Mouse (Mus musculus): ENCODE measurements around the gene Lrrc36. TPM values are rescaled to one million over a fixed set of nuclear protein-coding genes. Genes with fewer than 3 reads are reported as not detected.

Gene Lrrc36
- total RNA-seq, 2 experiments from 2014 or later = 0.53 to 0.97 TPM

GRCm38 (mm10) chr8:105475742-105476141 is 62.4 kb downstream of the Lrrc36 start:
- no peak for DNase-seq
- intact Hi-C loops (cut with DNase I; ENCODE audit: low total_unique reads) = loop anchor here (5.0 kb wide), 2 partner anchors 38 to 113 kb away; no protein-coding TSS in a partner anchor

GRCm38 (mm10) chr8:105476161-105476560 is 62.8 kb downstream of the Lrrc36 start:
- no peak for DNase-seq
- intact Hi-C loops (cut with DNase I; ENCODE audit: low total_unique reads) = loop anchor here (5.0 kb wide), 2 partner anchors 39 to 114 kb away; no protein-coding TSS in a partner anchor

- intact Hi-C loops (cut with DNase I; ENCODE audit: low total_unique reads) = loop anchor here (5.0 kb wide), 2 partner anchors 40 to 115 kb away; no protein-coding TSS in a partner anchor
- peak; percentile 75 for DNase-seq
Measured at GRCm38 (mm10) chr8:105476628-105477413, 63.5 kb downstream of the Lrrc36 start.

- no peak for DNase-seq
- intact Hi-C loops (cut with DNase I; ENCODE audit: low total_unique reads) = loop anchor here (5.0 kb wide), 2 partner anchors 40 to 115 kb away; no protein-coding TSS in a partner anchor
Measured at GRCm38 (mm10) chr8:105477792-105478191, 64.4 kb downstream of the Lrrc36 start.

GRCm38 (mm10) chr8:105481013-105481412 is 67.6 kb downstream of the Lrrc36 start:
- intact Hi-C loops (cut with DNase I; ENCODE audit: low total_unique reads) = no loop called here

GRCm38 (mm10) chr8:105481453-105481852 is 68.1 kb downstream of the Lrrc36 start:
- DNase-seq = peak; percentile 59
- intact Hi-C loops (cut with DNase I; ENCODE audit: low total_unique reads) = no loop called here

More at GRCm38 (mm10) chr8:105481013-105481412, 67.6 kb downstream of the Lrrc36 start:
- DNase-seq = no peak

- intact Hi-C loops (cut with DNase I; ENCODE audit: low total_unique reads) = no loop called here
- DNase-seq = no peak
Measured at GRCm38 (mm10) chr8:105482123-105482522, 68.8 kb downstream of the Lrrc36 start.

GRCm38 (mm10) chr8:105483212-105484029 is 70.0 kb downstream of the Lrrc36 start:
- intact Hi-C loops (cut with DNase I; ENCODE audit: low total_unique reads) = no loop called here
- DNase-seq = peak; percentile 82

- peak; percentile 65 for DNase-seq
- intact Hi-C loops (cut with DNase I; ENCODE audit: low total_unique reads) = no loop called here
Measured at GRCm38 (mm10) chr8:105484030-105484368, 70.6 kb downstream of the Lrrc36 start.

- peak; percentile 81 for DNase-seq
- intact Hi-C loops (cut with DNase I; ENCODE audit: low total_unique reads) = no loop called here
Measured at GRCm38 (mm10) chr8:105484392-105484791, 71.0 kb downstream of the Lrrc36 start.

GRCm38 (mm10) chr8:105488082-105488481 is 74.7 kb downstream of the Lrrc36 start:
- no peak for DNase-seq
- intact Hi-C loops (cut with DNase I; ENCODE audit: low total_unique reads) = loop anchor here (5.0 kb wide), 2 partner anchors 34 to 64 kb away; no protein-coding TSS in a partner anchor

GRCm38 (mm10) chr8:105489281-105489680 is 75.9 kb downstream of the Lrrc36 start:
- no peak for DNase-seq
- intact Hi-C loops (cut with DNase I; ENCODE audit: low total_unique reads) = loop anchor here (5.0 kb wide), 2 partner anchors 33 to 63 kb away; no protein-coding TSS in a partner anchor

GRCm38 (mm10) chr8:105493495-105493894 is 80.1 kb downstream of the Lrrc36 start:
- DNase-seq = no peak
- intact Hi-C loops (cut with DNase I; ENCODE audit: low total_unique reads) = no loop called here

GRCm38 (mm10) chr8:105494566-105494965 is 81.2 kb downstream of the Lrrc36 start:
- DNase-seq = no peak
- intact Hi-C loops (cut with DNase I; ENCODE audit: low total_unique reads) = no loop called here

GRCm38 (mm10) chr8:105495350-105496302 is 82.3 kb downstream of the Lrrc36 start:
- no peak for DNase-seq
- intact Hi-C loops (cut with DNase I; ENCODE audit: low total_unique reads) = no loop called here

- intact Hi-C loops (cut with DNase I; ENCODE audit: low total_unique reads) = no loop called here
- peak; percentile 90 for DNase-seq
Measured at GRCm38 (mm10) chr8:105496439-105497180, 83.2 kb downstream of the Lrrc36 start, which contains the start of gene Zdhhc1. Gene Zdhhc1 (minus strand): TSS chr8:105496902.

GRCm38 (mm10) chr8:105499787-105500186 is 86.4 kb downstream of the Lrrc36 start:
- intact Hi-C loops (cut with DNase I; ENCODE audit: low total_unique reads) = no loop called here
- DNase-seq = no peak

- intact Hi-C loops (cut with DNase I; ENCODE audit: low total_unique reads) = no loop called here
- DNase-seq = no peak
Measured at GRCm38 (mm10) chr8:105504617-105505016, 91.2 kb downstream of the Lrrc36 start.
